Mouse (Mus musculus) left cerebral cortex, adult 6 months (tissue): ENCODE data around the gene Hist1h4a. TPM values are rescaled to one million over a fixed set of nuclear protein-coding genes. Genes with fewer than 3 reads are reported as not detected.

Experiments used
- long read RNA-seq, 2 experiments: library from polyadenylated mRNA; unstranded; transcript quantifications; one replicate each; pipeline ENCODE4 v2.0.0; 2019 to 2020
- polyA plus RNA-seq: library from polyadenylated mRNA; unstranded; fragments of <200 nt; fragmentation: Nextera tagmentation; gene quantifications from 2 replicates; pipeline ENCODE4 v1.2.3, GENCODE M21; 2021

Gene Hist1h4a
- polyA plus RNA-seq = 0.47 TPM in 1 of 2 replicates, not detected in the other
- long read RNA-seq, experiment 1 = 0 reads
- long read RNA-seq, experiment 2 = 0 reads

GRCm38 (mm10) chr13:23760972-23761864 lies at the start of gene Hist1h4a:
Hist1h4a (minus strand) TSS chr13:23761230.

GRCm38 (mm10) chr13:23806422-23807052 lies 45.5 kb upstream of the Hist1h4a start, which contains the start of gene Slc17a2:
Slc17a2 (plus strand) TSS chr13:23806993.

GRCm38 (mm10) chr13:23769613-23770012 lies 8.6 kb upstream of the Hist1h4a start, which contains the start of gene Trim38:
Trim38 (plus strand) TSS chr13:23769913.

GRCm38 (mm10) chr13:23763586-23764323 lies 2.7 kb upstream of the Hist1h4a start, which contains the start of gene Hist1h1a:
Hist1h1a (plus strand) TSS chr13:23763666.

GRCm38 (mm10) chr13:23761871-23762821 lies 1.1 kb upstream of the Hist1h4a start, which contains the start of gene Hist1h3a:
Hist1h3a (minus strand) TSS chr13:23762386.

GRCm38 (mm10) chr13:23756790-23757189 lies 4.2 kb downstream of the Hist1h4a start, which contains the start of gene Hist1h4b:
Hist1h4b (plus strand) TSS chr13:23757013.

GRCm38 (mm10) chr13:23752067-23752741 lies 8.8 kb downstream of the Hist1h4a start, which contains the start of gene Hist1h3b:
Hist1h3b (plus strand) TSS chr13:23752267.

GRCm38 (mm10) chr13:23750839-23751477 lies 10.1 kb downstream of the Hist1h4a start, which contains the start of gene Hist1h2ab:
Hist1h2ab (plus strand) TSS chr13:23751126.

GRCm38 (mm10) chr13:23746201-23747080 lies 14.6 kb downstream of the Hist1h4a start, which contains the start of gene Hist1h2bb:
Hist1h2bb (plus strand) TSS chr13:23746734.

GRCm38 (mm10) chr13:23745381-23746161 lies 15.5 kb downstream of the Hist1h4a start, which contains the start of gene Hist1h3c:
Hist1h3c (minus strand) TSS chr13:23745602.

GRCm38 (mm10) chr13:23738677-23739068 lies 22.4 kb downstream of the Hist1h4a start, which contains the start of gene Hist1h1c:
Hist1h1c (plus strand) TSS chr13:23738808.

Other genes starting within 250 kb of the Hist1h4a start
- 37.4 and 58.8 TPM in 2 replicates for gene Hist1h4h, start 230.2 kb downstream of the Hist1h4a start, polyA plus RNA-seq
- gene Hist1h2af, start 227.3 kb downstream of the Hist1h4a start, polyA plus RNA-seq = 0.54 TPM in 1 of 2 replicates, not detected in the other
- gene Hist1h3g, start 225.8 kb downstream of the Hist1h4a start, polyA plus RNA-seq = not detected in 2 replicates
- gene Hist1h2bh, start 217.8 kb downstream of the Hist1h4a start, polyA plus RNA-seq = 0.20 and 0.25 TPM in 2 replicates
- gene Hist1h3f, start 217.2 kb downstream of the Hist1h4a start, polyA plus RNA-seq = 0.13 and 0.29 TPM in 2 replicates
- not detected in 2 replicates for gene Hist1h4f, start 209.6 kb downstream of the Hist1h4a start, polyA plus RNA-seq
- 0.02 and 0.05 TPM in 2 replicates for gene Hist1h1d, start 208.0 kb downstream of the Hist1h4a start, polyA plus RNA-seq
- gene Hist1h3e, start 198.9 kb downstream of the Hist1h4a start, polyA plus RNA-seq = 0.88 and 1.3 TPM in 2 replicates
- 4.0 and 7.7 TPM in 2 replicates for gene Hist1h2ae, start 190.0 kb downstream of the Hist1h4a start, polyA plus RNA-seq
- gene Hist1h2bg, start 189.8 kb downstream of the Hist1h4a start, polyA plus RNA-seq = 1.3 and 2.6 TPM in 2 replicates
- gene Hist1h2bf, start 187.0 kb downstream of the Hist1h4a start, polyA plus RNA-seq = 0.73 TPM in 1 of 2 replicates, not detected in the other
- gene Hist1h2ad, start 186.8 kb downstream of the Hist1h4a start, polyA plus RNA-seq = 0.59 TPM in 1 of 2 replicates, not detected in the other
- 0.18 and 0.33 TPM in 2 replicates for gene Hist1h3d, start 185.5 kb downstream of the Hist1h4a start, polyA plus RNA-seq
- 6.4 and 8.7 TPM in 2 replicates for gene Hist1h4d, start 179.6 kb downstream of the Hist1h4a start, polyA plus RNA-seq
- 3.2 TPM in 2 replicates for gene Hist1h2be, start 140.1 kb downstream of the Hist1h4a start, polyA plus RNA-seq
- gene Hist1h1e, start 138.7 kb downstream of the Hist1h4a start, polyA plus RNA-seq = 7.8 and 10.6 TPM in 2 replicates
- 0.88 and 1.6 TPM in 2 replicates for gene Hist1h2ac, start 77.3 kb downstream of the Hist1h4a start, polyA plus RNA-seq
- 101 and 115 TPM in 2 replicates for gene Hist1h2bc, start 77.0 kb downstream of the Hist1h4a start, polyA plus RNA-seq
- not detected in 2 replicates for gene Hist1h1t, start 65.4 kb downstream of the Hist1h4a start, polyA plus RNA-seq
- 2.1 and 4.0 TPM in 2 replicates for gene Hist1h4c, start 62.8 kb downstream of the Hist1h4a start, polyA plus RNA-seq
- 3.9 and 4.3 TPM in 2 replicates for gene Hfe, start 50.4 kb downstream of the Hist1h4a start, polyA plus RNA-seq
- gene Hist1h1c, start 22.4 kb downstream of the Hist1h4a start, polyA plus RNA-seq = 7.4 and 7.6 TPM in 2 replicates
- 0.53 TPM in 1 of 2 replicates, not detected in the other for gene Hist1h3c, start 15.6 kb downstream of the Hist1h4a start, polyA plus RNA-seq
- 0.45 TPM in 1 of 2 replicates, not detected in the other for gene Hist1h2bb, start 14.5 kb downstream of the Hist1h4a start, polyA plus RNA-seq
- gene Hist1h2ab, start 10.1 kb downstream of the Hist1h4a start, polyA plus RNA-seq = 2.6 and 2.8 TPM in 2 replicates
- gene Hist1h3b, start 9.0 kb downstream of the Hist1h4a start, polyA plus RNA-seq = 0.40 TPM in 1 of 2 replicates, not detected in the other
- gene Hist1h4b, start 4.2 kb downstream of the Hist1h4a start, polyA plus RNA-seq = not detected in 2 replicates
- not detected in 2 replicates for gene Hist1h3a, start 1.2 kb upstream of the Hist1h4a start, polyA plus RNA-seq
- gene Hist1h1a, start 2.4 kb upstream of the Hist1h4a start, polyA plus RNA-seq = not detected in 2 replicates
- not detected in 2 replicates for gene Trim38, start 8.7 kb upstream of the Hist1h4a start, polyA plus RNA-seq
- not detected in 2 replicates for gene Slc17a2, start 45.8 kb upstream of the Hist1h4a start, polyA plus RNA-seq
- not detected in 2 replicates for gene Slc17a3, start 78.2 kb upstream of the Hist1h4a start, polyA plus RNA-seq
- gene Slc17a1, start 106.5 kb upstream of the Hist1h4a start, polyA plus RNA-seq = not detected in 2 replicates
- gene Slc17a4, start 153.8 kb upstream of the Hist1h4a start, polyA plus RNA-seq = not detected in 2 replicates
- not detected in 2 replicates for gene Hist1h2ba, start 172.9 kb upstream of the Hist1h4a start, polyA plus RNA-seq
- gene Hist1h2aa, start 173.2 kb upstream of the Hist1h4a start, polyA plus RNA-seq = not detected in 2 replicates
- 0.38 TPM in 1 of 2 replicates, not detected in the other for gene Scgn, start 230.0 kb upstream of the Hist1h4a start, polyA plus RNA-seq